Mouse (Mus musculus): Measurements from ENCODE around the gene Tshr. TPM values are rescaled to one million over a fixed set of nuclear protein-coding genes. Genes with fewer than 3 reads are reported as not detected.
A peak's percentile ranks its signal among the peaks of the same experiment; 100 is the strongest.
"Not testable (repeated sequence)": the region's sequence is repeated elsewhere in the genome, so short reads cannot be mapped to it uniquely, and the experiment has no call there.

The Tshr gene
- 1 to 10 TPM; 1.8 to 2.6 TPM for total RNA-seq (2021)
- long read RNA-seq, experiment 1, full-length matches to known transcripts = 1 of 1 reads
- long read RNA-seq, experiment 1, partial matches to known transcripts = 0 of 1 reads
- long read RNA-seq, experiment 1, other reads (novel, unspliced or antisense) = 0 of 1 reads
- long read RNA-seq, experiment 2, full-length matches to known transcripts = 1 of 1 reads
- long read RNA-seq, experiment 2, partial matches to known transcripts = 0 of 1 reads
- long read RNA-seq, experiment 2, other reads (novel, unspliced or antisense) = 0 of 1 reads

DNA sequence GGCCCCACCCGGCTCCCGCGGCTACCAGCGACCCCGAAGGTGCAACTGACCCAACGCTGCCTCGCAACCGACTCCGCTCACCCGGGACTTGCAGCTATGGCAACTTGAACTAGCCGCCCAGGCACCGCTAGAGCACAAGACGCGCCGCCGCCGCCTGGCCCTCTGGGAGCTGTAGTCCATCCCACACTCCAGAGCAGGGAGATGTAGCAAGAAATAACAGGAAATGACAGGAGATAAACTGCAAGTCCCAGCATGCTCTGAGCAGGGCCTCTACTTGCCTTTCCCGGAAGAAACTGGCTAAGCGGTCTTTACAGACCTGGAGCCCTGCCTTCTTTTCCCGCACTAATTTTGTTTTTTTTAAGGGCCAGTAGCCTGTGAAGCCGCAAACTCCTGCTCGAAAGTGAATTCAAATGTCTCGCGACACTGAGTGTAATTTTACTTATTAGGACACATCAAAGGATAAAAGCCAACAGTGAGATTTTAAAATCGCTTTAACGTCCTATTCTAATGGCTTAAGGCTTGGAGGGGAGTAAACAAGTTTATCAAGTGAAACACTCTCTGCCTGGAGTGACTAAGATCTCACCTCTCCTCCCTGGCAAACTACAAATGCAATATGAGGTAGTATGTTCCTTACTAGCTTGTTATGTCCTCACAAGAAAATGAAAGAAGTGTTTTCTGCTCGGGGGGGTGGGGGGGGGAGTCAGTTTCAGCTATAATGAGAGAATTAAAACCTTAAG is at the start of gene Tshr, which contains the start of gene Cep128:
Gene Tshr (plus strand): TSS at position 283 of the 737 bp plus-strand sequence.
Gene Cep128 (minus strand): TSS at position 129 of the 737 bp plus-strand sequence.
- peak; percentile 94 for DNase-seq

DNA sequence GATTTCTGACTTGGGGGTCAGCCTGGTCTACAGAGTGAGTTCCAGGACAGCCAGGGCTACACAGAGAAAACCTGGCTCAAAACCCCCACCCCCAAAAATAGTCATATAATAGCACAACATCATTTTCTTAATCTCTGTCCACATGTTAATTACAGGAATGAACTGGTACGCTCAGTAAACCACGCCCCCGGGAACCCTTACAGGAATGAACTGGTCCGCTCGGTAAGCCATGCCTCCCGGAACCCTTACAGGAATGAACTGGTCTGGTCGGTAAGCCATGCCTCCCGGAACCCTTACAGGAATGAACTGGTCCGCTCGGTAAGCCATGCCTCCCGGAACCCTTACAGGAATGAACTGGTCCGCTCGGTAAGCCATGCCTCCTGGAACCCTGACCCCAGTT is 45.7 kb upstream of the Tshr start:
- not testable (repeated sequence) for DNase-seq

DNA sequence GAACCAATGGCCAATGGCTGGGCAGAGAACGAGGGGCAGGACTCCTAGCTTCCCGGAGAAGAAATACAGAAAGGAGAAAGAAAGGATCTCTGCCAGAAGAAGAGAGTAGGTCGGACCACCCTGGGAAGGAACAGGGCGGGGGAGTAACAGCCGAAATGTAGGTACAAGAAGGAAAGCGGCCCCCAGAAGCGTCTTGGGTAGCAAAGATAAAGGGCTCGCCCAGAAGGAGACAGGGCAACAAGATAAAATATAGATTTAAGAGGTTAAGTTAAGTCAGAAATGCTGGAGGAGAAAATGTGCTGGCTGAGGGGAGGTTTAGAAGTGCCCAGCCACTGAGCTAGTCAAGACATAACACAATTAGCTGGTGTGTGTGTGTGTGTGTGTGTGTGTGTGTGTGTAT is 30.6 kb upstream of the Tshr start:
- DNase-seq = no peak

DNA sequence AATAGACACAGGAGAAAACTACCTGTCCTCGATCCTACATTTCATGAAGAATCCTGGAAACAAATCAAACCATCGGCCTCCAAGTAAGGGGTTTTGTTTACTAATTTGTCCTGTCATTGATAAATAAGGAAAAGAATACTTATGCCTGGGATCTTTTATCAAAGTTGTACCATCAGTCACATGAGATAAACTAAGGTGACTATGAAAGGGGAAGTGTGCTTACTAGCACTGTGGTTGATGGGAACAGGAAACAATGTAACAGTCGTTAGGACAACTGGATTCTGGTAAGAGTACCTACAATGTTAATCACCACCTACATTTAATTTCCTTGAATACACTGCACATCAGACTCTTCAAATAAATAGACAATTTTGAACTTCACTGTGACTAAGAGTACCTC is 15.2 kb upstream of the Tshr start:
- no peak for DNase-seq

DNA sequence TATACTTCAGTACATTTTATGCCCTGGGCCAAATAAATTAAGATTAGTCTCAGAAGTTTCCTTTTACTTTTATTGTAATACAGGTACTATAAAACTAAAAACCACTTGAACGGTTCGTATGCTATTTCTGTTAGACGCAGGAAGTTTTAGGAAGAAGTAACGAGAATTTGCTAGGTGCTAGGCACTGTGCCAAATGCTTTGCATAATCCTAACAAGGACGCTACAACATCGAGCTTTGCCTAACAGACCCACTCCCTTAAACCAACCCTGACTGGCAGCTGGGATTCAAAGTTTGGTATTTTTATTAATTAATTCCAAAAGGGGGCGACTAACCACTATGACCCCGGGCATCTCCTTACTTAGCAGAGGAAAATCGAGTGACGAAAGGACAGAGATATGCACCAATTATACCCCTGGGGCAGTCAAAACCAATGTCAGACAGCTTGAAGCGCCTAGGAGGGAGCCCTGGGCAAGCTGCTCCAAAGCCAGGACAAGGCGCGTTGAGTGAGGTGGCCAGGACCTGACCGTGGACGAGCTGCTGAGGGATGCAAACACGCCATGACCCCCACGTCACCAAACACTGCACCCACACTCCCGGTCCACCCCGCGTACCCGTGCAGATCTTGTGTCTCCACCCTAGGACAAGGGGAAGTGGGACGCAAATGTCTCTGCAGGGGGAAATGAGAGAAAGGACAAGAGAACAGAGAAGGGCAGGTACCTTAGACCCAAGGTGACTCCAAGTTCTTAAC is 673 bp upstream of the Tshr start:
- peak; percentile 18 for DNase-seq

DNA sequence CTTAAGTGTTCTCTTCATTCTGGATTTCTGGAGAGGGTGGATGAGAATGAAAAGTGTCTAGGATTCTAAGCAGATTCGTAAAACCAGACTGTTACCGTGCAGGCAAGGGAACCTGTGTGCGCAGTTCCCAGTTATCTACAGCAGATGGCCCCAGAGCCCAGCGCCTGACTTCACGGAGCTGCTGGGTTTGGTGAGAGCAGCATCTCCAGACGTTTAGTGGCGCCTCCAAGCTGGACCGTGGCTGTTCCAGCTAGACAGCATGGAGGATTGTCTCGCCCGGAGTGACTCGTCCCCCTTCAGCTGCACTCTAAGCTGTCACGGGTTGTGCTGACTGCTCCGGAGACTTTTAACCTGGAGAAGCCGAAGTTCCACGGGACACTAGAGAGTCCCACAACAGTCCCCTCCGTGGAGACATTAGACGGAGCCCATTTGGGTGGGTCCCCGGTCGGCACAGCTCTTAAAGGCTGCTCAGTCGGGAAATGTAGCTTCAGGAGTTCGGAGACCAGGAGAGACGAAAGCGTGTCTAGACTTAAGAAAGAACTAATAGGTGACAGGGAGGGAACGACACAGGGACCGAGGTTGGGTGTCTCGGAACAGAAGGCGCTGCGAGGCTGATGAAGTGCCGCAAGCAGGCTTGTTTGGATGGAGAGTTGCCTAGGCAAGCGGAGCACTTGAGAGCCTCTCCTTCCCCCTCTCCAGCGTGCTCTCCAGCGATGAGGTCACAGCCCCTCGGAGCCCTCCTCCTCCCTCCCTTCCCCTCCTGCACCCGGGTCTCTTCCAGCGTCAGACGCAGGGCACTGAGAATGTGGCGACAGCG is 16.1 kb downstream of the Tshr start:
- peak; percentile 82 for DNase-seq

DNA sequence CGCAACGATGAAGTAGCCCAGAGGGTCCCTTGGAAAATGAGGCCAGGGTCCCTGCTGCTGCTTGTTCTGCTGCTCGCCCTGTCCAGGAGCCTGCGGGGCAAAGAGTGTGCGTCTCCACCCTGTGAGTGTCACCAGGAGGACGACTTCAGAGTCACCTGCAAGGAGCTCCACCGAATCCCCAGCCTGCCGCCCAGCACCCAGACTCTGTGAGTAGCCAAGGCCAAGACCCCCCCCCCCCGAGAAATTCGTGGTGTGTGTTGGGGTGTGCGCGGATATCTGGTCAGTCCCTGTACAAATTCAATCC is 16.6 kb downstream of the Tshr start:
- DNase-seq = no peak

DNA sequence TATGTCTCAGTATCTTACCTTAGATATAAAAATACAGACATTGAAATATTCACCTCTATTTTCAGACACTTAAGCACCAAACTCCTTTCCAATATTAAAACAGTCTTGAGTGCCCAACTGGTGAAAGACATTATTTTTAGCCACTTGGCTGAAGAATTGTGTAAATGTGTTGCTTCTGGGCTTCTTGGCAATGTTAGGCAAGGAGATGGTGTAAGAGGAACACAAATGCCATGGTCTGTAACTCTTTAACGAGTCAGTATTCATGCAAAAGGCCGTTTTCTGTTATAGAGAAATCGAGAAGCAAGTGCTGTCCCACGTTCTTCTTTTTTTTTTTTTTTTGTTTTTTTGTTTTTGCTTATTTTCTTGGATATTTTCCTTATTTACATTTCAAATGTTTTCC is 25.9 kb downstream of the Tshr start:
- no peak for DNase-seq

DNA sequence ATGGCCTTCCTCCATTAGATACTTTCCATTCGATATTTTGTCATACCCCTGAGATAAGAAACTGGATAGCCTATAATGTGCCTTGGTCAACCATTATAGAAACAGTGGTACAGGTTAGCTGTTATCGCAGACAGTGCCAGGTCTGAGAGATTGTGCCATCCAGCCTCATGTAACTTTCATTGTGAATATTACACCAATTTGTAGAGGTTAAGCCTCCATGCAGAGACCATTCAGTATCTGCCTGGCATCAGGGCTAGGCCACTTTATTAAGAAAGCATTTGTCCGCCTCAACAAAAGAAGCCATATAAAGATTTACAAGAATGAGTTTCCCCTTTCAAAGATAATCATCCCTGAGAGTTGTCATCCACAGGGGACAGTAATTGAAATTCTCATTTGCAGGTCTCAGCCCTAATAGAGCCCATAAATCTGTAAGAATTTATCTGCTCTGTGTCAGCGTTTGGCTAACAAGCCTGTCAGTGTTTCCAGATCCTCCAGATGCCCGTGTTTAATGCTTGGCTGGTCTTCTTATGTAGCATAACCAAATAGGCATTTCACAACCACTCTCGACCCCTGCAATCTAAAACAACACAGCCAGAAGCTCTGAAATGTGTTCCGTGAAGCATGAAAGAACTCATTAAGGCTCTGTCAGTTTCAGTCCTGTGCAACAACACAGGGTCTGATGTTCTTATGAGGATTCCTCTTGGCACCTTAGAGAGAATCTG is 28.3 kb downstream of the Tshr start:
- no peak for DNase-seq

DNA sequence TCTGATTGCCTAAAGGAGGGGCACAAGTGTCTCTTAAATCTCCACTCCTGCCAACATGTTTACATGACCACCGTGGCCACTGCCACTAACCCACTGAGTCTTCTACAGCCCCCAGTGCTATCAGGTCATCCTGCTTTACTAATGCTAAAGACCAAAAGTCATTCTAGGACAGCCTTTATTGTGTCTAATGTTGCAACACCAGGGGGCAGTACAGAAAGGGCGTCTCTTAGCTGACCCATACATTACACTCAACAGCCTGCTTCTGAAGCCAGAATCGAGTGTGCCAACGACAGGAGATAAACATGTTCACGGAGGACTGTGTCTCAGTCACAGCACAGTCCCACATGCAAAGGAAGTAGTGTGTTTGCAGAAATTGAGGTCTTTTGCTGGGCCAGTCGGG is 30.7 kb downstream of the Tshr start:
- no peak for DNase-seq

DNA sequence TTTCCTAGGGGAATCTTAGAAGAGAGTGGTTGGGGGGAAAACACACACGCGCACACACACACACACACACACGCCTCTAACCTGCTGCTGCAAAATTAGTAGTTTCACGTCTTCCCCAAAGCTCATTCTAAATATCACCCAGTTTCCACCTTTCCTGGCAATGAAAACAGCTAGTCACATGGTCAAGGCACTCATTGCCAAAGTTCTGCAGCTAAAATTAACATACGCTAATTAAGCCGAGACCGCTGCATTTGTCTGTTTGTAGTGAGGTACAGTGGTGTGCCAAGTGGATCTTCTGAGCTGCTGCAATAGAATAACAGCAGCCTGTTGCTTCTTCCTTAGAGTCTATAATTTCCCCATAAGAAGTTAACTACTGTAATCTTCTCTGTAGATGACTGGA is 32.5 kb downstream of the Tshr start:
- DNase-seq = no peak

DNA sequence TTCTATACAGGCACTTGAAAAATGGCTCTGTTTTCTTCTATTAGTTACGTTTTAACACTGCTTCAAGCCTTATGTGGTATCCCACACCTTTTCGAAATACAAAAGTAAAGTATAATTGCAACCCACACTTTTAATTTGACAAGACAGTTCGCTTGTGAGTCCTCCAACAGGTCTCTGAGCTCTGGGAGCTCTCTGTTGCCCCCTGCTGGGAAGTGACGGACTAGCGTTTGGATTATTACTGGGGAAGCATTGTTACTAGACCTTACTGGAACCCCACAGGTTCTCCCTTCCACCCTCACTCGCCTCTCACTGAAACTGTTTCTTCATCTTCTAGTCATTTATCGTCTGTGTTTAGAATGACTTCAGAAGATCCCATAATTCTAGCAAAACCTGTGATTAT is 34.4 kb downstream of the Tshr start:
- peak; percentile 83 for DNase-seq

DNA sequence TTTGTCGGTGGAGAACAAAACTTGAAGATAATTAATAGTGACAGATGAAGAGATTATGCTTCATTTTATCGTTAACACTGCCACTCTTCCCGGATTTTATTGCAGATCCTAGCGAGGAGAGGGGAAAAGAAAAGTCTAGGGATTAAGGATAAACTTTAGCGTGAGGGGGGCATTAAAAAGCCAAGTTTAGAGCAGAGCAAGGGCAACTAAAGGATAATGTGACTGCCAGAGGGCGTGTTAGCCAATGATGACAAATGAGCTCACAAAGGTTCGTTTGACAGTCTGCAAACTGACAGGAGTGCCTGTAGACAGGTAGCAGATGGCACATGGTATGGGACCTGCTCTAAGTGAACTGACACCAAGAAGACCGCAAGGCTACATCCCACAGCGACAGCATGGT is 36.9 kb downstream of the Tshr start:
- DNase-seq = no peak

DNA sequence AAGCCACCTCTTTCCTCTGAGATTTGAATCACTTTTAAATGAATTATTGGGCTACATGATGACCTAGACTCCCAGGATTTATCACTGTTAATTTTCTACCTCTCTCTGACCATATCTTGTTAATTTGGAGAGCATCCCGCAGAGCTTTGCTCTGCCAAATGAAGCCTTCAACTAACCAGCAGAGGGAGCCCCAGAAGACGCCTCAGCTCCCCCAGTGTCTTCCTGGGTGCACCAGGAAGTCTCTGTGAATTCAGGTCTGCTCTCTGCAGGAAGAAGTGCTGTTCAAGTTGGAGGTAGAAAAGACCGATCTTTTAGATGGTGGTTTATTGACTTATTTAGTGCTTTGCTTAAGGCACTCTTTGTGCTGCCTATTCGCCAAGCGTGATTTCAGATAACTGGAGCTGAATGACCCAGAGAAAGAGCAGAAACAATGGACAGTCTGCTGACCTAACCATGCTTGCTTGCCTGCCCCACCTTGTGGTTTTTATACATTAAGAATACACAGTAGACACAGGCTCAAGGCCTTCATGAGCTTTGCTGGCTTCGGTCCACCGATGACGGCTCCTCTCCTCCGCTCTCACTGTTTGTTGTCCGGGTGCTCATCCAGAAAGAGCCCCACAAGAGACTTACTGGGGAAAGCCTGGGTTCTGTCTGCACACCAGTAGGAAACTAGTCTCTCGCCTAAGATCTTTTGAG is 38.9 kb downstream of the Tshr start:
- DNase-seq = peak; percentile 34

DNA sequence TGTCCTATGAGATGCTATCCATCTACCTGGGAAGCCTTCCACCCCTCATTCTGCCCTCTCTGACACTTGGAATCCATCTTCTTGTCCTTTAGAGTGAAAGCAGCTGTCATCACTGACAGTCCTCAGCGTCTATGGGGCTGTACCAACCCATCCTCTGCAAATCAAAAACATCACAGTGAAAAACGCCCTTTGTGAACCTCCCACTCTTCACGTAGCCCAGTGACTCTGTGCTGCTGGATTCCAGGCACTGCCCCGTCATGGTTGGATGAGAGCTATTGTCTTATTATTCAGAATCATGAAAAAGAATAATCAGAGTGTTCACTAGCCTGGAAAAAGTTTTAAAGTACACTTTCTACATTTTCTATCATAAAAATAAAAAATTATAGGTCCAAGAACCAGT is 42.1 kb downstream of the Tshr start:
- no peak for DNase-seq

DNA sequence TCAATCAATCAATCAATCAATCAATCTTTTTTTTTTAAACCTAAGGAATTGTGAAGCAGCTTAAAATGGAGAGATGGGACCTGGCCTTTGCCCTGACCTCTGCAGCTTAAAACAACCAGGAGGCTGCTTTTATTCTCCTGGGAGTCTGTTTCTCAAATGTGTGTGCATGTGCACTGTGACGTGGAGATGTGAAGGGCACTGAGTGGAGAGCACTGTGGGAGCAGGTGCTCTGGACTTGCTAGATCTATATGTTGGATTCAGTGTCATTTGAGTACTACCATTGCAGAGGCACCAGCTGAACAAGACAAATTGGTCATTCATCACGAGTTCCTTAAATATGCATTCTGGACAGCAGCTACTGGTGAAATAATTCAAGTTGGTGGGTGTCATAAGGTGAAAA is 42.8 kb downstream of the Tshr start:
- DNase-seq = no peak

DNA sequence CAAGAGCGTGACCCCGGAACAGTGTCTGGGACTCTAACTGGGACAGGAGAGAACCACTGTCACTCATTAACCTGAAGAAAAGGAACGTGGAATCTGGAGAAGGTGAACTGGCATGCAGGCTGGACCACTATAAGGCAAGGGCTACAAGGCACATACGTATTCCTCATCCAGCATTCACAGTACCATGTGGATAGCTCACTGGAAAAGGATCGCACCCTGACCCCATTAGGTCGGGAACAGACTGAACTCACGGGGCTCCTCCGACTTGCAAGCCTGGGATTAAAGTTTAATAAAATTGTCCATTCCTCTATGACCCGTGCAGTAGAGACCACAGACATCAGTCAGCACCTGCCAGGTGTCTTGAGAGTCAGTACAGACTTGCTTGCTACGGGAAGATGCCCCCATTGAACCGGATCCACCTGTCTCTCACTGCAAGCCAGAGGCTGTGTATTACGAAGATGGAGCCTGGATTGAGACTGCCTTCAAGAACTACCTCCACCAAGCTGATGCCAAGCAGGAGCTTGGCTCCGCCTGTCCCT is 97.9 kb downstream of the Tshr start:
- no peak for DNase-seq

DNA sequence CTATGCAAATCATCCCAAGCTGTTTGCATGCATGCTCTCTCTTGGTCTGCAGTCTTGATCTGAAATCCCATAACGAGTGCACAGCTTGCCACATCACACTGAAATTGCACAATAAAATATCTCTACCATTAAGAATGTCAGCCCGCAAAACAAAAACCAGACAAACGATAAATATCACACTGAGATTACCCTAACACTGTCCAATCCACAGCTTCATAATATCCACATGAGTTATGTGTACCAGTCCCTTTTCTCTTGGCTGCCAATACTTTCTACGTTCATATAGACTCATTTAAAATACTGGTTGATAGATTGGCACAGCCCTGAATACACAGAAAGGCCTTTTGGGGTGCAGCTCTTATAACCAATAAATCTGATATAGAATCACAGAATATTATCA is 102.0 kb downstream of the Tshr start:
- DNase-seq = no peak

DNA sequence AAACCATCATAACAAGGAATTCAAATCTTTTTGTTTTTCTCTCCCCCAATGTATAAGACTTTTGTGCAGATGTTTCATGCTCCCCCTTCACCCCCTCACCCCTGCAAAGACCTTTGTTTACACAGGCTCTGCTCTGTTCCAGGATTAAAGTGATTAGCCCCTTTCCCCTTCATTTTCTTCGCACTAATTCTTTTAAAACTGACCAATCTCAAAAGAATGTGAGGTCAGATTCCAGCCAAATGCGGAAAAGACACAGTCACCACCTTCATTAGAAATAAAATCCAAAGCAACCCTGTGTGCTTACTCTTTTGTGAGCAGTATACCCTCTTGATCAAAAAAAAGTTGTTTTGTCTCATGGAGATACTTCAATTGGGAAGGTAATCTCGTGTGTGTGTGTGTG is 104.0 kb downstream of the Tshr start:
- DNase-seq = no peak

DNA sequence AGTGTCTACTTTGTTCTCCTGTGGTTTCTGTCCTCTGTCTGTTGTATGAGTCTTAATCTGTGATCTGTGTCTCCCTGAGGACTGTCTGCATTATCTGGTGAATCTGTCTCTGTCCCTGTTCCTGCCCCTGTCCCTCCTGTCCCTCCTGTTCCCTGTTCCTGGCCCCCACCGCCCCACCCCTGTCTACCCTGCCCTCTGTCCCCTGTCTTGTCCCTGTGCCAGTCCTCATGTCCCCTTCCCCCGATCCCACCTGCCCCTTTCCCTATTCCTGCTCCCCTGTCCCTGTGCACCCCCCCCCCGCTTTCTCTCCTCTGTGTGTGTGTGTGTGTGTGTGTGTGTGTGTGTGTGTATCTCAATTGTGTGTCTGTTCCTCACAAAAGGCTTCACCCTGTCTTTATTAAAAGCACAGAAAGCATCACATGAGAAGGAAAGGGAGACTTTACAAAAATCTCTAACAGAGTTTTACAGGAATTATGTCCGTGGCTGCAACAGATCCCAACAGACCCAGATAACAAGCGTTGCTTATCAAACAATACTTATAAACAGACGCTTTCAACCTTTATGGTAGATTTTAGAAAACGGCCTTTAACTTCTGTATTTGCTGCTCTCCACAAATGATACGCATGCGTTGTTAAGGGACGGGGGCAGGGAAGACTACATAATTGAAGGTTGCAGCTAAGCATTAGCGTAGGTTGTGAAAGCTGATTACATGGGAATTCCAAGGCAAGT is 111.3 kb downstream of the Tshr start:
- no peak for DNase-seq

Measured in adrenal gland, postnatal 10 days (tissue).